Mouse (Mus musculus) MEL (cell line): ENCODE measurements around the gene Nrcam. TPM values are rescaled to one million over a fixed set of nuclear protein-coding genes. Genes with fewer than 3 reads are reported as not detected.

Experiments
- DNase-seq: peaks from one replicate; pipeline ENCODE4 v3.0.0; 2011; ENCODE audit warnings: low read depth, low spot score
- H3K27ac ChIP-seq: 2 replicates; pipeline ENCODE4 v1.5.1; 2012; ENCODE audit warnings: low read depth, mild to moderate bottlenecking, control low read depth, low read length, moderate library complexity; ENCODE audit not compliant: control insufficient read depth
- H3K27me3 ChIP-seq, 2 experiments: fragments of 150-350 bp in 1 of 2; sonication (generic) in 1 of 2; 2 replicates each; pipeline ENCODE4 v1.6.1; 2012; ENCODE audit warnings: low read length in 2 of 2, mild to moderate bottlenecking in 2 of 2, improper control_type of control experiment in 1 of 2, moderate library complexity in 1 of 2; ENCODE audit not compliant: insufficient read depth in 2 of 2, control insufficient read depth in 1 of 2
- H3K36me3 ChIP-seq, 2 experiments: 2 replicates each; pipeline ENCODE4 v1.6.1; 2012 to 2014; ENCODE audit warnings: low read length in 2 of 2, improper control_type of control experiment in 1 of 2, inconsistent platforms in 1 of 2, mild to moderate bottlenecking in 1 of 2; ENCODE audit not compliant: insufficient read depth in 2 of 2, control insufficient read depth in 1 of 2
- H3K4me1 ChIP-seq, 2 experiments: fragments of 150-350 bp in 1 of 2; sonication (generic) in 1 of 2; 2 replicates each; pipeline ENCODE4 v1.6.1; 2012; ENCODE audit warnings: low read length in 2 of 2, improper control_type of control experiment in 1 of 2, mild to moderate bottlenecking in 1 of 2; ENCODE audit not compliant: insufficient read depth in 2 of 2, control insufficient read depth in 1 of 2
- H3K4me3 ChIP-seq, 2 experiments: fragments of 150-350 bp in 1 of 2; sonication (generic) in 1 of 2; 2 replicates each; pipeline ENCODE4 v1.5.1; 2012; ENCODE audit warnings: low read depth in 2 of 2, low read length in 2 of 2, mild to moderate bottlenecking in 2 of 2, moderate library complexity in 2 of 2, control low read depth in 1 of 2, improper control_type of control experiment in 1 of 2; ENCODE audit not compliant: control insufficient read depth in 1 of 2, insufficient read depth in 1 of 2
- H3K79me2 ChIP-seq: 2 replicates; pipeline ENCODE4 v1.6.1; 2012; ENCODE audit warnings: mild to moderate bottlenecking, low read length, moderate library complexity; ENCODE audit not compliant: control insufficient read depth, poor library complexity, insufficient read depth
- H3K9ac ChIP-seq: 2 replicates; pipeline ENCODE4 v1.6.1; 2012; ENCODE audit warnings: low read depth, mild to moderate bottlenecking, control low read depth, low read length, moderate library complexity; ENCODE audit not compliant: control insufficient read depth, poor library complexity, severe bottlenecking
- H3K9me3 ChIP-seq: fragments of 150-350 bp; sonication (generic); replicated peaks from 2 replicates; pipeline ENCODE4 v1.6.1; 2012; ENCODE audit warnings: mild to moderate bottlenecking, low read length, improper control_type of control experiment, moderate library complexity; ENCODE audit not compliant: insufficient read depth
- CHD1 ChIP-seq: IDR thresholded peaks from 2 replicates; pipeline ENCODE4 v1.6.1; 2012; ENCODE audit warnings: low read depth, mild to moderate bottlenecking, inconsistent platforms, low read length, improper control_type of control experiment
- CTCF ChIP-seq, 3 experiments: IDR thresholded peaks in 2 of 3; conservative IDR thresholded peaks in 1 of 3; 2 replicates each; pipeline ENCODE4 v1.5.1; 2011 to 2012; ENCODE audit warnings: low read length in 3 of 3, low read depth in 2 of 3, mild to moderate bottlenecking in 2 of 3, improper control_type of control experiment in 1 of 3, inconsistent platforms in 1 of 3, mixed read lengths in 1 of 3, moderate library complexity in 1 of 3; ENCODE audit not compliant: control insufficient read depth in 1 of 3, insufficient read depth in 1 of 3, poor library complexity in 1 of 3, severe bottlenecking in 1 of 3
- ELF1 ChIP-seq: IDR thresholded peaks from 2 replicates; pipeline ENCODE4 v1.6.1; 2014; ENCODE audit warnings: low read depth, mild to moderate bottlenecking, inconsistent platforms, low read length, improper control_type of control experiment, moderate library complexity
- EP300 ChIP-seq, 2 experiments: IDR thresholded peaks; 2 replicates each; pipeline ENCODE4 v1.6.1; 2011; ENCODE audit warnings: improper control_type of control experiment in 2 of 2, low read length in 2 of 2, low read depth in 1 of 2, mild to moderate bottlenecking in 1 of 2
- ETS1 ChIP-seq: IDR thresholded peaks from 2 replicates; pipeline ENCODE4 v1.6.1; 2012; ENCODE audit warnings: low read depth, mild to moderate bottlenecking, inconsistent platforms, low read length, improper control_type of control experiment, moderate library complexity
- GATA1 ChIP-seq: IDR thresholded peaks from 2 replicates; pipeline ENCODE4 v1.6.1; 2011; ENCODE audit warnings: low read depth, low read length, improper control_type of control experiment
- KAT2A ChIP-seq: conservative IDR thresholded peaks from 2 replicates; pipeline ENCODE4 v1.6.1; 2012; ENCODE audit warnings: low read depth, low read length, improper control_type of control experiment, inconsistent platforms
- MAFK ChIP-seq: IDR thresholded peaks from 2 replicates; pipeline ENCODE4 v1.6.1; 2011; ENCODE audit warnings: low read depth, mild to moderate bottlenecking, low read length, improper control_type of control experiment, borderline replicate concordance
- MYB ChIP-seq: IDR thresholded peaks from 2 replicates; pipeline ENCODE4 v1.6.1; 2011; ENCODE audit warnings: mild to moderate bottlenecking, low read depth, low read length, improper control_type of control experiment
- MYC ChIP-seq: IDR thresholded peaks from 2 replicates; pipeline ENCODE4 v1.6.1; 2011; ENCODE audit warnings: low read depth, mild to moderate bottlenecking, low read length, improper control_type of control experiment, moderate library complexity
- NELFE ChIP-seq: IDR thresholded peaks from 2 replicates; pipeline ENCODE4 v1.6.1; 2011; ENCODE audit warnings: low read depth, low read length, improper control_type of control experiment
- NRF1 ChIP-seq: IDR thresholded peaks from 2 replicates; pipeline ENCODE4 v1.6.1; 2014; ENCODE audit warnings: low read depth, mild to moderate bottlenecking, inconsistent platforms, low read length, improper control_type of control experiment, moderate library complexity; ENCODE audit not compliant: poor library complexity, insufficient read depth, severe bottlenecking
- POLR2A ChIP-seq, 2 experiments: IDR thresholded peaks; 2 replicates each; pipeline ENCODE4 v1.6.1; 2011 to 2012; ENCODE audit warnings: low read length in 2 of 2, mild to moderate bottlenecking in 2 of 2, control low read depth in 1 of 2, improper control_type of control experiment in 1 of 2, low read depth in 1 of 2, moderate library complexity in 1 of 2; ENCODE audit not compliant: control insufficient read depth in 1 of 2, insufficient read depth in 1 of 2, poor library complexity in 1 of 2
- RAD21 ChIP-seq: IDR thresholded peaks from 2 replicates; pipeline ENCODE4 v1.6.1; 2011; ENCODE audit warnings: mild to moderate bottlenecking, low read depth, low read length, improper control_type of control experiment
- SIN3A ChIP-seq: IDR thresholded peaks from 2 replicates; pipeline ENCODE4 v1.6.1; 2012; ENCODE audit warnings: low read length, improper control_type of control experiment, inconsistent platforms
- SMC3 ChIP-seq: IDR thresholded peaks from 2 replicates; pipeline ENCODE4 v1.6.1; 2011; ENCODE audit warnings: low read depth, low read length, improper control_type of control experiment
- TCF12 ChIP-seq: IDR thresholded peaks from 2 replicates; pipeline ENCODE4 v1.6.1; 2014; ENCODE audit warnings: low read depth, mild to moderate bottlenecking, inconsistent platforms, low read length, improper control_type of control experiment, moderate library complexity
- USF1 ChIP-seq: IDR thresholded peaks from 2 replicates; pipeline ENCODE4 v1.6.1; 2014; ENCODE audit warnings: low read depth, mild to moderate bottlenecking, inconsistent platforms, low read length, improper control_type of control experiment, moderate library complexity
- ZMIZ1 ChIP-seq: IDR thresholded peaks from 2 replicates; pipeline ENCODE4 v1.6.1; 2012; ENCODE audit warnings: low read depth, mild to moderate bottlenecking, inconsistent platforms, low read length, improper control_type of control experiment, moderate library complexity
- polyA plus RNA-seq, 2 experiments: library from polyadenylated mRNA; stranded (reverse) in 1 of 2; unstranded in 1 of 2; fragments of >175 nt in 1 of 2; fragments of >200 nt in 1 of 2; gene quantifications; 2 replicates each; pipeline versions ENCODE4 v1.2.1 to v1.2.4; 2012; ENCODE audit warnings: low replicate concordance in 2 of 2, low read depth in 1 of 2; ENCODE audit not compliant: insufficient read length in 2 of 2, insufficient read depth in 1 of 2, missing spikeins in 1 of 2
- total RNA-seq: library from RNA; depleted of rRNA; stranded (reverse); fragments of 300-350 nt; gene quantifications from 2 replicates; pipeline ENCODE4 v1.2.3, GENCODE M21; 2012

Gene Nrcam
- total and polyA plus RNA-seq, 3 experiments: not detected

- Histone ChIP-seq H3K4me1 (no peaks in the 10 kb centered on the region), H3K9me3 (no peaks in the 10 kb centered on the region), H3K27me3 (no peaks in the 10 kb centered on the region; a peak in 2 of 4 replicates), H3K27ac (no peak overlapping the region), H3K79me2 (no peaks in the 10 kb centered on the region), H3K36me3 (no peaks in the 10 kb centered on the region), H3K4me3 (no peak overlapping the region), H3K9ac (no peak overlapping the region)
- no peak for DNase-seq
- TF ChIP-seq MYB (no peak), NRF1 (no peak), ETS1 (no peak)
Observed at GRCm38 (mm10) chr12:44535623-44536022, 206.9 kb downstream of the Nrcam start.

DNA sequence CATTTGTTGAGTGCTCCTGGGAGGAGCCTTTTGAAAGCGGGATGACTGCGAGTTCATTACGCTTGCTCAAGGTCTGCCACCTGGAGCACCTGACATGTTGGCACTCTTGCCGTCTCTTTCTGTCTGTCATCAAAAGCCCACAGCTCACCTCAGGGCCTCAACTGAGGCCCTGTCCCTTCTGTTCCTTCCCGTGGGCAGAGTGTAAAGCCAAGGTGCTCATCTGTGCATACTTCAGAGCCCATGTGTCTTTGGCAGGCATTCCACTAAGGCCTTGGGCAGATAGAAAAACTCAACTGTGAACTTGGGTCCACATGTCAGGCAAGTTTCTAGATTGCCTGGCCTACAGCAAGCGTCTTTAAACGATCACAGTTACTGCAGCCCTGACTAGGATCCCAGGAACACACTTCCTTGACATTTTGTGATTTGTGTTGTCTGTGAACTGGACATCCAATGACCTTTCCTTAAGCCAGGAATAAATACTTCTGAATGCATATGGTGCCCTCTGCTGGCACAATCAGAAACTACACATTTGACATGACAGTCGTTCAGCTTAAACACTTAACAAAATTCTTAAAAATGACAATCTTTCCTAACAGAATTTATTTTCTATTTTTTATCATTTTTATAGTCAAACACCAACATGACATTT, 219.2 kb downstream of the Nrcam start:
- H3K4me3 ChIP-seq: no peak overlapping the region
- TF ChIP-seq ZMIZ1: no peak
- TF ChIP-seq ETS1: no peak
- peak; percentile 30 for TF ChIP-seq SMC3
- TF ChIP-seq POLR2A (IDR thresholded peaks at IDR 0.05; ENCODE audit: control insufficient read depth in 1 of 2, insufficient read depth in 1 of 2, low read depth in 1 of 2, low read length in 2 of 2, poor library complexity in 1 of 2): no peak
- no peak for TF ChIP-seq SIN3A
- TF ChIP-seq TCF12: no peak
- TF ChIP-seq CHD1: no peak
- peak; percentile 24 for TF ChIP-seq RAD21
- peak in 2 of 3 experiments; percentile 3 to 25; a peak in 1 of 6 replicates for TF ChIP-seq CTCF (IDR thresholded peaks at IDR 0.05 in 2 of 3, conservative IDR thresholded peaks at IDR 0.05 in 1 of 3; ENCODE audit: control insufficient read depth in 1 of 3, insufficient read depth in 1 of 3, low read depth in 2 of 3, low read length in 3 of 3, poor library complexity in 1 of 3, severe bottlenecking in 1 of 3)
- TF ChIP-seq USF1: no peak
- TF ChIP-seq MYC: no peak
- TF ChIP-seq NRF1: no peak
- no peak for TF ChIP-seq NELFE
- TF ChIP-seq KAT2A: no peak
- TF ChIP-seq EP300 (IDR thresholded peaks at IDR 0.05; ENCODE audit: low read depth in 1 of 2, low read length in 2 of 2): no peak
- TF ChIP-seq MAFK: no peak
- no peak for TF ChIP-seq ELF1
- no peak for TF ChIP-seq GATA1
- no peaks in the 10 kb centered on the region; a peak in 1 of 4 replicates for H3K27me3 ChIP-seq
- DNase-seq: peak; percentile 42
- H3K9ac ChIP-seq: no peak overlapping the region
- H3K36me3 ChIP-seq: no peaks in the 10 kb centered on the region
- H3K79me2 ChIP-seq: no peaks in the 10 kb centered on the region
- H3K27ac ChIP-seq: no peak overlapping the region
- H3K9me3 ChIP-seq: no peaks in the 10 kb centered on the region
- no peaks in the 10 kb centered on the region for H3K4me1 ChIP-seq
